Mouse (Mus musculus) cerebellum, adult 18-20 months (tissue): Measurements from ENCODE around the gene Dio1.
A peak's percentile ranks its signal among the peaks of the same experiment; 100 is the strongest.

Experiments
- DNase-seq, 2 experiments: peaks; one replicate each; pipeline ENCODE4 v3.0.0; 2021

The Dio1 gene

DNA sequence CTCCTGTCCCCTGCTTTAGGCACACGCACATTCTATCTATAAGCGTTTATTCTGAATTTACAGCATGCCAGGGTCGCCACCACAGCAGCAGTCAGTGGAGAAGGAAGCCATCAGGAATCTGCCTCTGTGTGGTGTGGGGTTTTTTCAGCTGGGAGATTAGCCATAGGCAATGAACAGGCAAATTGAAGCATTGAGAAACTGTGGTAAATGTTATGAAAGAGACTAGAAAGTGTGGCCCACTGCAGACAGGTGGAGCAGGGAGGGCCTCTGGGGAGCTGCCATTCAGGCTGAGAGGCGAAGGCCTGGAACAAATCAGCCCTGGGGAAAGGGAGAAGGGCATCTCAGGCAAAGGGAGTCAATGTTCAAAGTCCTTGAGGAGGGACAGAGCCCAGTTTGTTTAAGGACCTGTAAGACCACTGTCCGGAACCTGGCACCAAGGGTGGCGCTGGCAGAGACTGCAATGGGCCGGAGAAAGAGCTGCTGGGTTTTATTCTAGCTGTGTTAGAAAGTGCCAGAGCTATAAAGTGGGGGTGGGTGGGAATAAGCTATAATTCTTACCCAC, 7.1 kb downstream of the Dio1 start:
- no peak for DNase-seq

DNA sequence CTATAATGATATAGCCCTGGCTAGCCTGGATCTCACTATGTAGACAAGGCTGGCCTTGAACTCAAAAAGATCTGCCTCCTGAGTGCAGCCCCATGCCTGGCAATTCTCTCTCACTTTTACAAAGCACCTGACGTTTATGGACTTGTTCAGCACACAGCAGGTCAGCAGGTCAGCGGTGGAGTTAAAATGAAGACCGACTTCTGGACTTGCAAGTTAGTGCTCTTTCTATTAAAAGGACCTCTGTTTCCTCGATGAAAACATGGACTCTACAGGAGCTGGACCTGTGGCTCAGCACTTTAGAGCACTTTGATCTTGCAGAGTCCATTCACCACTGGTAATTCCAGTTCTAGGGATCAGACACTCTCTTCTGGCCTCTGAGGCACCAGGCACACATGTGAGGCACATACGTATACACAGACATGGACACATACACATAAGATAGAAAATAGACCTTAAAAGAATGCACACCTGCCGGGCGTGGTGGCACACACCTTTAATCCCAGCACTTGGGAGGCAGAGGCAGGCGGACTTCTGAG, 8.8 kb downstream of the Dio1 start:
- DNase-seq, result no peak

DNA sequence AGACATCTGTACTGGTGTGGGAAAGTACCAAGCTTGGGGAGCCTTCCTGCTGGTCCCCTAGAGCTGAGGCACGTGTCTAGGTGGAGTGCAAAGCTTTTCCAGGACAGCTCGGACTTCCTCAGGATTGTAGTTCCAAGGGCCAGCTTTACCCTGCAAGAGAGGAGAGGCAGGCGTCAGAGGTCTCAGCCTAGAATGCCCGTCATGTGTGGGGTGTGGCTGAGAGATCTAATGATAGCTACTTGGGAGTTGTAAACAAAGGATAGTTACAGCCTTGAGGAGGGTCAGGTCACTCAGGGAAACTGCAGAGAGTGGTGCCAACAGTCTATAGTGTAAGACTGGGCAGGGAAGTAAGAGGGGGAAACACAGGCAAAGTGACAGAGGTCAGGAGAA, 14.7 kb downstream of the Dio1 start:
- DNase-seq, result no peak

- DNase-seq, result no peak
These were observed 15.2 kb downstream of the Dio1 start for GRCm38 (mm10) chr4:107291611-107292272.

- DNase-seq, result no peak
These were observed 19.5 kb downstream of the Dio1 start for GRCm38 (mm10) chr4:107287517-107287916.

GRCm38 (mm10) chr4:107286386-107286785, 20.6 kb downstream of the Dio1 start:
- DNase-seq, result no peak

- DNase-seq, result no peak
These were observed 21.3 kb downstream of the Dio1 start for GRCm38 (mm10) chr4:107285446-107286200.

DNA sequence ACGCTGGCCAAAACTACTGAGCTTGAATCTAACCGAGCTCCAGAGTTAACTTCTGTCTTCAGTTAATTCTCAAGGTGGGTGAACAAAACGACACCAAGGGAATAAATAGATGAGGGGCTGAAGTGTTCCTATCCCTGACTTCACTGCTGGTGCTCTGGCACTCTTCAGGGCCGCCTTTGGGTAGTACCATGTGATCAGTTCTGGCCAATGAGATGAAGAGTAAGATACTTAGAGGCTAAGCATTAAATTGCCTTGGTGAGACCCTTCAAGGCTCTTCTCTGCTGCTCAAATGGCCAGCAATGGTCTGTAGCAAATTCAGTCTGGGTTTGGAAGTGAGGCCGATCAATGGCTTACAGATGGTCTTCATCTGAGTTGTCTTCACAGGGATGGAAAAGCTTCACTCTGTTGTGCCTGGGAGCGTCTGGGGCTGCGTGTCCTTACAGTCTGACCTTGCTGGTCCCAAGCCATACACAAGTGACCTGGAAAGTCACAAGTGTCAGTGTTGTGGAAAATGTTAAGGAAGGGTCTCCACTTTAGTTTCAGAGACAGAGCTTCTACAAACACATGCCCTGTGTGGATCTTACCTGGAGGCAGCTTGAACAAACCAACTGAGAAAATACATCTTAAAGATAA, 26.0 kb downstream of the Dio1 start:
- no peak for DNase-seq

DNA sequence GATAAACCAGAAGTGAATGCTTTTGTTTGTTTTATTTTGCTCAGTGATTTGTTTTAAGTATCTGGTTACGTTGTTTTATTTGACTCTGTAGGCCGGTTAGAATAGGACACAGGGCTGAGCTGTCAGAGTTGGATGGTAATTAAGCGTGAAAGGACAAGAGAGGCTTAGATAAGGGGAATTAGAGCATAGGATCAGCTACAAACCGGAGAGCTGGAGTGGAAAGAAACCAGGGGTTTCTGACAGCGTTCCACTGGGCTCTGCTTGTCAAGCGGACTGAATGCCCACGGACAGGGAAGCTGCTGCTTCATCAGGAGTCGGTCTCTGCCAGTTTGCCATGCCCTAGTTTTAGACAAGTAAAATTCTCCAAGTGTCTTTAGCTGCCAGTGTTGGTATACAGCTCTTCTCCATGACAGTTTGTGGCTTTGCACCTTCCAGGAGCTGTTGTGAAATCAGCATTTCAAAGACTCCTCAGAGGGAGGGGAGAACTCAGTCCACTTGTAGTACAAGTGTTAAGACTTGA, 28.7 kb downstream of the Dio1 start:
- no peak for DNase-seq

GRCm38 (mm10) chr4:107274511-107274910, 32.5 kb downstream of the Dio1 start:
- no peak for DNase-seq

GRCm38 (mm10) chr4:107273683-107274082, 33.3 kb downstream of the Dio1 start:
- no peak for DNase-seq

GRCm38 (mm10) chr4:107260001-107260400, 47.0 kb downstream of the Dio1 start:
- DNase-seq, result no peak

GRCm38 (mm10) chr4:107254414-107254813, 52.6 kb downstream of the Dio1 start:
- no peak for DNase-seq

DNA sequence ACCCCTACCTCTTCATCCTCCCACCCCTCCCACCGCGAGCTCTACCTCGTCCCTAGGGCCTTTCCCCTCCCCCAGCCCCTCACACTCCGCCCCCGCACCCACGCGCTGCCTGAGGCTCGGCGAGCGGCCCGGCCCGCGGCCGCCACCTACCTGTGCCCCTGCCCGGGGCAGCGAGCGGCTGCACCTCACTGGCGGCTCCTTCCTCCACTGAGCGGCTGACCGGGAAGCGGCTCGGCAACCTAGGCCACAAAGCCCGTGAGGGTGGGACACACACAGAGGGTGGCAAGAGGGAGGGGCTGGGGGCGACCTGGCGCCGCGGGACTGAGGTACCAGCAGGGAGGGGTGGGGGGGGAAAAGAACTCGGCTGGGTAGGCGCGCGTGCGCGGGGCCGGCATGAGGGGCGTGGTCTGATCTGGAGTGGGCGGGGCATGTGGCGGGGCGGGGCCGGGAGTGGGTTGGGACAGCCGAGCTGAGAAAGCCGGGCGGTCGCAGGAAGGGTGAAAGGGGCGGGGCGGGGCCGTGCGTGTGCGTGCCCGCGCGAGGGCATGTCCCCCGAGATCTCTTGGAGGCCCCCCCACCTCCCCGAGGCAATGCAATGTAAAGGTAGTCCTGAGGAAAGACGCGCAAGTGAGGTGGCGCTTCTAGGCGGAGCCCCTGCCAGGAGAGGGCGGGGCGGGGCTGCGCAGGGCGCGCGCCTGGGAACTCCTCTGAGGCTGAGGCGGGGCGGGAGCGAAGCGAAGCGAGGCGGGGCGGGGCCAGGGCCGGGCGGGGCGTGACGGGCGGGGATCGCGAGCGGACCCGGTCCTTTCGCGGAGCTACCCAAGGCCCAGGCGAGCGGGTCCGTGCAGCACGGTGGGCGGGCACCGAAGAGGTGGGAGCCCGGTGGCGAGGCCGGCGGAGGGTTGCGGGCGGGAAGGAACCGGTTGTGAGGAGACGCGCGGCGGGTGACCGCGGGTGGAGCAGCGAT, 53.6 kb downstream of the Dio1 start, which contains the start of the genes Lrrc42 and Hspb11:
Gene Lrrc42, minus strand, starts transcription at position 408 of the 967 bp plus-strand sequence.
Gene Hspb11, plus strand, starts transcription at position 469 of the 967 bp plus-strand sequence.
- peak; percentile 94 to 96 for DNase-seq

DNA sequence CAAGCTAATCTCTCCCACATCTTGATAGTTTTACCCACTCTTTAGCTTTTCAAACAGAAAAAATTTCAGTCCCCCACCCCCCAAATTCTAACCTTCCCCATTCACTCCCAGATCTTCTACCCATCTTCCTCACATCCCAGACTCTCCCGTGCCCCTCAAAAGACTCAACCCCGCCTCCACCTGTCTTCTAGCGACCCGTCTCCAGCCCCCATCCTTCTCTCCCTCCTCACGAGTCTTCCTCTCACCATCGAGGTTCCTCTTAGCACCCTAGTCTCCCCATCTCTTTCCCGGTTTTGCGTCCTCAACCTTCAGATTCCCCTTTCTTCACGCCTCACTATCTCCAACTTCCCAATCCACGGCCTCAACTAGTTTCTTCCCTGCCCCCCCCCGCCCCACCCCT, 54.4 kb downstream of the Dio1 start:
- peak; percentile 18 to 28 for DNase-seq

GRCm38 (mm10) chr4:107250494-107250893, 56.5 kb downstream of the Dio1 start:
- peak; percentile 49 to 54 for DNase-seq

- no peak for DNase-seq
These were observed 57.5 kb downstream of the Dio1 start for GRCm38 (mm10) chr4:107249471-107249870.

DNA sequence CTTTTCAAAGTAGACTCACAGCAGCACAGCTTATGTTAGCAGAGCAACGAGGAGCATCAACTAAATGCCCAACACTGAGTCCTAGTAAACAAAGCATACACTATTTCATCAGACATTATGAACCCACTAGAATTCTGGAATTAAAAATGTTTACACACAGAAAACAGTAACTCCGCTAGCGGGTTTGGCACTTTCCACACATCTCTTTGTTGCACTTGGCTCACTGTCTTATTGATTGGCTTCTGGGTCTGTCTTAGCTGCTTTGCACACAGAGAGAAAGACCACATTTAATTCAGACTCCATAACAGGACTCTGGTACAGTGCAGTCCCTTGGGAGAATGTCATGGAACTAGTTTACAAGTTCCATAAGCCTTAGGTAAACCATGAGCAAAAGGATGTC, 58.9 kb downstream of the Dio1 start:
- no peak for DNase-seq

GRCm38 (mm10) chr4:107247110-107247509, 59.9 kb downstream of the Dio1 start:
- DNase-seq, result no peak

GRCm38 (mm10) chr4:107246040-107246439, 60.9 kb downstream of the Dio1 start:
- DNase-seq, result no peak

- DNase-seq, result no peak
These were observed 61.6 kb downstream of the Dio1 start for GRCm38 (mm10) chr4:107245368-107245767.
